Mouse (Mus musculus) embryonic stem cell, embryonic (primary cell): Measurements from ENCODE around the gene Tceal8.

Experiments used
- CTCF ChIA-PET, 4 experiments: fragments of 300-600 bp in 2 of 4; fragments of 350-600 bp in 2 of 4; sonication (Branson Sonifier 250); formaldehyde crosslinking; loops; one replicate each; lab custom pipeline; 2022; ENCODE audit warnings: inconsistent platforms in 2 of 4; lab: Charles Lee
- POLR2A ChIA-PET, 4 experiments: fragments of 300-600 bp in 2 of 4; fragments of 350-600 bp in 2 of 4; sonication (Branson Sonifier 250); formaldehyde crosslinking; loops; one replicate each; lab custom pipeline; 2022; ENCODE audit warnings: antibody characterized with exemption in 4 of 4, inconsistent platforms in 1 of 4; lab: Charles Lee

Tceal8 gene

DNA sequence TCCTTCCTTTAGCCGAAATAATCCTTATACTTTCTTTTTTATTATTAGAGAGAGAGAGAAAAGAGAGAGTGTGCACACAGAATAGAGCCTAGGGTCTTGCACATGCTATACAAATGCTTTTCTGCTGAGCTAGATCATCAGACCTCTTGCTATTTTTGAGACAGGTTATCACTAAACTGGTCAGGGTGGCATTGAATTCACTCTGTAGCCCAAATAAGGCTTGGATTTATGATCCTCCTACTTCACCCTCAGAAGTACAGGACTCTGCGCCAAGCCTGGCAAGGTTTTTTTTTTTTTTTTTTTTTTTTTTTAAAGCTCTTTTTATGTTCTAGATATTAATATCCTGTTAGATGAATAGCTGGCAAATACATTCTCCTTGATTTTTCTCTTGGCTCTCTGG lies 28.4 kb downstream of the Tceal8 start:
- POLR2A ChIA-PET, result interaction anchor here (0.6 to 1.1 kb wide), 8 partner anchors 17 to 141 kb away, joined by 3 to 8 read pairs (median 4); partner anchors contain the start of gene Tceal8 (in 3 of the 4)
- CTCF ChIA-PET, result interaction anchor here in 1 of 4 experiments (0.6 kb wide), 1 partner anchor 1810 kb away, joined by 3 read pairs; no protein-coding TSS in a partner anchor

DNA sequence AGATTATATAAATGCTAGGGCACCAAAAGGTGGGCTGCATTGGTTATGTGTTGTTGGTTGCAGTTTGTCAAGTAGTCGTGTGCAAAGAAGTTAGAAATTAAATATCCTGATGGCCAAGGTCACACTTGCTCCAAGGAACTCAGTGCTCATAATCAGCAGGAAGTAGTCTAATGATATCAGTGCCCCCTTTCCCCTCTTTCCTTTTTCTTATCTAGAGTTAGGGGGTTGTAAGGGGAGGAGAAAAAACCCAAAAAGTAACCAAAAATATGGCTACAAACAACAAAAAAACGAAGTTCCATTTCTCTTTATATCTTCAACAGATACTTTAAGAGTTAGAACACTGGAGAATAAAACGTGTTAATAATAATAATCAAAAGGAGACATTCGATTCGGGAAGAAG lies 30.8 kb downstream of the Tceal8 start:
- ChIA-PET POLR2A (interaction anchor here in 2 of 4 experiments (0.6 to 0.7 kb wide), 2 partner anchors 29 to 74 kb away, joined by 4 to 11 read pairs; partner anchors contain the start of genes Bex1 (in 1 of the 2) and Tceal7 (in 1 of the 2)), CTCF (no interaction called here)

DNA sequence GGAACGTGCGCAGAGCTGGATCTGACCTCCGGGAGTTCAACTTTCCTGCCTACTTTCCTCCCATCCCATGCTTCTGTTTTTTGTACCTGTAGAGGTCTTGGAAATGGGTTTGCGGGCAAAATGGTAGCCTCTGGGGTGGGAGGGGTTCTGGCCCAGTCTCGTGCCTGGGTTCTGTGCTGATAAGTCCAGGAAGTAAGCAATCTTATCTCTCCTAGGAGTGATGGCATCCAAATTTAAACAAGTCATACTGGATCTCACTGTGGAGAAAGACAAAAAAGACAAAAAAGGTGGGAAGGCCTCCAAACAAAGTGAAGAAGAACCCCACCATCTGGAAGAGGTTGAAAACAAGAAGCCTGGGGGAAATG lies 32.5 kb downstream of the Tceal8 start:
- POLR2A ChIA-PET, result interaction anchor here in 3 of 4 experiments (0.9 to 2.1 kb wide), 5 partner anchors 24 to 36 kb away, joined by 3 to 8 read pairs (median 4); partner anchors contain the start of gene Tceal8 (in 2 of the 3)
- CTCF ChIA-PET, result interaction anchor here in 1 of 4 experiments (1.2 kb wide), 1 partner anchor 13 kb away, joined by 3 read pairs; no protein-coding TSS in a partner anchor

DNA sequence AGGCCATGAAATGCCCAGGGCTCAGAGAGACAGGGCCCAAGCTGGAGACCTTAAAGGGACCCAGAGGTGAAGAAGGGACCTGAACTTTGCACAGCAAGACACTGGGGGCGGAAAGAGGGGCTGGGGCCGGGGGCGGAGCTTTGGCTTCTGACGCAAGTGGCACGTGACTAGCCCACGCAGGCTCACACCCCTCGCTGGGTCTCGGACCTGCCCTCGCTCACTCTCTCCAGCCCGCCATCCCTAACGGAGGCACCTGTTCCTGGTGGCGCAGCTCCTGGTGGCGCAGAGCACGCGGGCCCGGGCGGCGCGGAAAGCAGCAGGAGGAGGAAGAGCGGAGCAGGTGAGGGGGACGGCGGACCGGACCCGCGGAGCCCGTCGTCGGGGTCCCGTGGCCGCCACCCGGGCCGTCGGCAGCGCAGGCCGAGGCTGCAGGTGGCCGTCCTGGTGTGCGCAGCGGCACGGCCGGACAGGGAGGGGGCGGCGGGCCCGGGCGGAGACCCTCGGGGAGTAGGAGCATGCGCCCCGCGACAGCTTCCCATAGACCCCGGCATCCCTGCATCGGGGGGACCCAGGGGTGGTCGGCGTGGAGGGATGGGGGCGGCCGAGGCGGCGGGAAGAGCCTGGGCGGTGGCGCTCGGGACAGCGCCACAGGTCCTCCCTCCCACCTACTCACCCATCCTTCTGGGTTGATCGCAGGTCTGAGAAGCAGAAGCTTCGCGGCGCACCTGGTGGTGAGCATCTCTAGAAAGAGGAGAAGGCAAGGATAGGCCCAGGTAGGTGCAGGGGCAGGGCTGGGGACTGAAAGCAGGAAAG lies 33.1 kb downstream of the Tceal8 start, which contains the start of gene Bex4:
Bex4 (plus strand) TSS at position 170 of the 813 bp plus-strand sequence.
- ChIA-PET CTCF (interaction anchor here in 1 of 4 experiments (1.2 kb wide), 1 partner anchor 12 kb away, joined by 3 read pairs; no protein-coding TSS in a partner anchor), POLR2A (interaction anchor here in 3 of 4 experiments (0.6 to 2.1 kb wide), 6 partner anchors 23 to 166 kb away, joined by 3 to 8 read pairs (median 4); partner anchors contain the start of gene Tceal8 (in 2 of the 3))

DNA sequence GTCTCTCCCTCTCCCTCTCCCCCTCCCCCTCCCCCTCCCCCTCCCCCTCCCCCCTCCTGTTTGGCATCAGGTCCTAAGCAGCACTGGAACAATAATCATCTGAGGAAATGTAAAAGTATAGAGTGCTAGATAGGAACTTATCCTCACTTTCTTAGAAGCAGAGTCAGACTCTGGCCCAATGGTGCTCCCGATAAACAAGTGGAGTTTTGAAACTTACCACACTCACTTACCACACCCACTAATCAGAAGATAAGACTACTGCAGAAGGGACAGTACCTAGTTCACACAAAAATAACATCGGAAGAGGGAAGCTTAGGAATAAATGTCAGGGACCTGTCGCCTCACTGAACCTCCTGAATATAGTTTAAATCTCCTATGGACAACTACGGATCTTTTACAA lies 36.6 kb downstream of the Tceal8 start:
- ChIA-PET CTCF (no interaction called here), POLR2A (interaction anchor here in 1 of 4 experiments (0.9 kb wide), 1 partner anchor 37 kb away, joined by 5 read pairs; the partner anchor contains the start of gene Tceal8)

- POLR2A ChIA-PET, result interaction anchor here in 2 of 4 experiments (0.5 to 1.2 kb wide), 4 partner anchors 43 to 1058 kb away, joined by 3 read pairs; no protein-coding TSS in a partner anchor
- CTCF ChIA-PET, result interaction anchor here in 3 of 4 experiments (0.5 to 1.7 kb wide), 10 partner anchors 9 to 616 kb away, joined by 3 to 6 read pairs (median 4); partner anchors contain the start of gene Tceal8 (in 1 of the 3)
These were observed 44.4 kb downstream of the Tceal8 start for GRCm38 (mm10) chrX:136127744-136128064.

- POLR2A ChIA-PET, result interaction anchor here in 2 of 4 experiments (0.5 to 1.2 kb wide), 5 partner anchors 17 to 1057 kb away, joined by 3 read pairs; no protein-coding TSS in a partner anchor
- CTCF ChIA-PET, result interaction anchor here (0.5 to 1.7 kb wide), 12 partner anchors 9 to 195 kb away, joined by 3 to 6 read pairs (median 4); partner anchors contain the start of gene Tceal8 (in 1 of the 4)
These were observed 45.0 kb downstream of the Tceal8 start for GRCm38 (mm10) chrX:136127038-136127743.
